Mouse (Mus musculus): ENCODE measurements around the gene Peli1. TPM values are rescaled to one million over a fixed set of nuclear protein-coding genes. Genes with fewer than 3 reads are reported as not detected.
"Not testable (repeated sequence)": the region's sequence is repeated elsewhere in the genome, so short reads cannot be mapped to it uniquely, and the experiment has no call there.

The Peli1 gene
- polyA plus RNA-seq, 1 experiment from 2014 or later, result 112 TPM

- Histone ChIP-seq H3K9me3 (ENCODE audit: control insufficient read depth, low read length) (no peaks in the 10 kb centered on the region), H3K9ac (ENCODE audit: low read depth, low read length) (no peak overlapping the region), H3K27ac (ENCODE audit: low read depth, low read length) (no peak overlapping the region; the same call in 1 of the 2 replicates), H3K4me3 (ENCODE audit: low read depth, low read length) (no peak overlapping the region), H3K4me2 (replicated peaks; ENCODE audit: low read depth, low read length) (no peak overlapping the region), H3K27me3 (ENCODE audit: control insufficient read depth, insufficient read depth, low read length) (no peaks in the 10 kb centered on the region), H3K4me1 (replicated peaks; ENCODE audit: control insufficient read depth, insufficient read depth, low read length) (no peaks in the 10 kb centered on the region), H3K36me3 (ENCODE audit: control insufficient read depth, insufficient read depth, low read length) (no peaks in the 10 kb centered on the region)
- DNase-seq (ENCODE audit: low spot score) (no peak), ATAC-seq (ENCODE audit: low FRiP score) (peak; percentile 38; the same call in 1 of the 2 replicates)
- 29% methylated on average over 6 of the region's 6 CpGs for WGBS
Observed at GRCm38 (mm10) chr11:21168828-21169607, 77.9 kb downstream of the Peli1 start.

GRCm38 (mm10) chr11:21169608-21169860 lies 78.4 kb downstream of the Peli1 start:
- H3K9me3 ChIP-seq (ENCODE audit: control insufficient read depth, low read length); H3K27me3 ChIP-seq (ENCODE audit: control insufficient read depth, insufficient read depth, low read length); H3K36me3 ChIP-seq (ENCODE audit: control insufficient read depth, insufficient read depth, low read length); H3K4me2 ChIP-seq (replicated peaks; ENCODE audit: low read depth, low read length); H3K4me1 ChIP-seq (replicated peaks; ENCODE audit: control insufficient read depth, insufficient read depth, low read length); H3K9ac ChIP-seq (ENCODE audit: low read depth, low read length); ATAC-seq (ENCODE audit: low FRiP score); H3K27ac ChIP-seq (ENCODE audit: low read depth, low read length); DNase-seq (ENCODE audit: low spot score); H3K4me3 ChIP-seq (ENCODE audit: low read depth, low read length): not testable (repeated sequence)
- 81% methylated on average over 1 of the region's 1 CpGs for WGBS

- no peak overlapping the region for H3K4me3 ChIP-seq (ENCODE audit: low read depth, low read length)
- no peak overlapping the region for H3K9ac ChIP-seq (ENCODE audit: low read depth, low read length)
- WGBS, result 97% methylated on average over 3 of the region's 3 CpGs
- no peak for DNase-seq (ENCODE audit: low spot score)
- H3K27ac ChIP-seq (ENCODE audit: low read depth, low read length), result no peak overlapping the region
- ATAC-seq (ENCODE audit: low FRiP score), result no peak
- H3K4me2 ChIP-seq (replicated peaks; ENCODE audit: low read depth, low read length), result no peak overlapping the region
- H3K4me1 ChIP-seq (replicated peaks; ENCODE audit: control insufficient read depth, insufficient read depth, low read length), result no peaks in the 10 kb centered on the region
- no peaks in the 10 kb centered on the region for H3K9me3 ChIP-seq (ENCODE audit: control insufficient read depth, low read length)
- no peaks in the 10 kb centered on the region for H3K36me3 ChIP-seq (ENCODE audit: control insufficient read depth, insufficient read depth, low read length)
- no peaks in the 10 kb centered on the region for H3K27me3 ChIP-seq (ENCODE audit: control insufficient read depth, insufficient read depth, low read length)
Observed at GRCm38 (mm10) chr11:21172281-21172680, 81.2 kb downstream of the Peli1 start.

GRCm38 (mm10) chr11:21173926-21174325 lies 82.8 kb downstream of the Peli1 start:
- Histone ChIP-seq H3K9ac (ENCODE audit: low read depth, low read length) (no peak overlapping the region), H3K36me3 (ENCODE audit: control insufficient read depth, insufficient read depth, low read length) (no peaks in the 10 kb centered on the region), H3K4me2 (replicated peaks; ENCODE audit: low read depth, low read length) (no peak overlapping the region), H3K27me3 (ENCODE audit: control insufficient read depth, insufficient read depth, low read length) (no peaks in the 10 kb centered on the region), H3K9me3 (ENCODE audit: control insufficient read depth, low read length) (no peaks in the 10 kb centered on the region), H3K4me3 (ENCODE audit: low read depth, low read length) (no peak overlapping the region), H3K27ac (ENCODE audit: low read depth, low read length) (no peak overlapping the region), H3K4me1 (replicated peaks; ENCODE audit: control insufficient read depth, insufficient read depth, low read length) (no peaks in the 10 kb centered on the region)
- DNase-seq (ENCODE audit: low spot score) (no peak), ATAC-seq (ENCODE audit: low FRiP score) (no peak)
- 94% methylated on average over 6 of the region's 6 CpGs for WGBS

DNA sequence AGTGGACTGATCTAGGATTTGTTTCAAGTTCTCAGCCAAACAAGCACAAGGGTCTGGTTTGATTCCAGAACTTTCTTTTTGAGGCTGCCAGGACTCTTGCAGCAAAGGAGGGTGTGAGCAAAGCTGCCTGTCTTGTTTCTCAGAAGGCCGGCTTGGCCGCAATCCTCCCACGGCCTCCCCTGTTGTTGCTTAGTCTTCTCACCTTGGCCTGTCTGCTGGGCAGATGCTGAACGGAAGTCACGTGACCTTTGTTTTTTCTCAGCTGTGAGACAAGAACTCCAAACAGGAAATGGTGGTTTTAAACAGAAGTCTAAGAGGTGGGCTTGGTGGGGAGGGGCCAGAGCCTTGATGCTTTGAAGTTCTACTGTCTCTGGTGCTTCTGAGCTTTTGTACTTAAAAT lies 83.3 kb downstream of the Peli1 start:
- H3K4me1 ChIP-seq (replicated peaks; ENCODE audit: control insufficient read depth, insufficient read depth, low read length), result no peaks in the 10 kb centered on the region

DNA sequence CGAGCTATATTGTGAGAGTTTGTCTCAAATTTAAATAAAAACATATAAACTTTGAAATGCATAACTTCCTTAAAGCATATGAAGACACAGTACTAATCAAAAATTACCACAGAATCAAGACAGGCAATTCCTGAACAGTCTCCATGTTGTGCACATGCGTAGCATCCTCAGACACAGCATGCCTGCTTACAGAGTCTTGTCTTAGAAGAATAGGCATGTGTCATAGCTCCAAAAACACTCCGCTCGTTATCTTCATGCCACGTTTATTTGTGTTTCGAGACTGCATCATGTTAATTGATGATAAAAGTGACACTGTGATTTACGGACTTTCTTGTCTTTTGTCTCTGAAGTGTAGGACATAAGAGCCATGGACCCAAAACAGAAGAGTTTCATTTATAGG lies 84.0 kb downstream of the Peli1 start:
- Histone ChIP-seq H3K9me3 (ENCODE audit: control insufficient read depth, low read length) (no peaks in the 10 kb centered on the region), H3K9ac (ENCODE audit: low read depth, low read length) (no peak overlapping the region), H3K36me3 (ENCODE audit: control insufficient read depth, insufficient read depth, low read length) (no peaks in the 10 kb centered on the region), H3K27me3 (ENCODE audit: control insufficient read depth, insufficient read depth, low read length) (no peaks in the 10 kb centered on the region), H3K4me3 (ENCODE audit: low read depth, low read length) (no peak overlapping the region), H3K27ac (ENCODE audit: low read depth, low read length) (no peak overlapping the region), H3K4me1 (replicated peaks; ENCODE audit: control insufficient read depth, insufficient read depth, low read length) (no peaks in the 10 kb centered on the region), H3K4me2 (replicated peaks; ENCODE audit: low read depth, low read length) (no peak overlapping the region)
- whole genome bisulfite sequencing, result 84% methylated on average over 7 of the region's 7 CpGs
- DNase-seq (ENCODE audit: low spot score), result no peak
- ATAC-seq (ENCODE audit: low FRiP score), result no peak

More for the DNA sequence above, 83.3 kb downstream of the Peli1 start:
- no peak overlapping the region for H3K27ac ChIP-seq (ENCODE audit: low read depth, low read length)
- DNase-seq (ENCODE audit: low spot score) (no peak), ATAC-seq (ENCODE audit: low FRiP score) (no peak)
- H3K36me3 ChIP-seq (ENCODE audit: control insufficient read depth, insufficient read depth, low read length), result no peaks in the 10 kb centered on the region
- WGBS, result 65% methylated on average over 5 of the region's 5 CpGs
- H3K9me3 ChIP-seq (ENCODE audit: control insufficient read depth, low read length), result no peaks in the 10 kb centered on the region
- H3K4me3 ChIP-seq (ENCODE audit: low read depth, low read length), result no peak overlapping the region
- no peak overlapping the region for H3K9ac ChIP-seq (ENCODE audit: low read depth, low read length)
- no peak overlapping the region for H3K4me2 ChIP-seq (replicated peaks; ENCODE audit: low read depth, low read length)
- no peaks in the 10 kb centered on the region for H3K27me3 ChIP-seq (ENCODE audit: control insufficient read depth, insufficient read depth, low read length)

GRCm38 (mm10) chr11:21176491-21176890 lies 85.4 kb downstream of the Peli1 start:
- no peak overlapping the region for H3K4me2 ChIP-seq (replicated peaks; ENCODE audit: low read depth, low read length)
- no peak overlapping the region for H3K4me3 ChIP-seq (ENCODE audit: low read depth, low read length)
- H3K9ac ChIP-seq (ENCODE audit: low read depth, low read length), result no peak overlapping the region
- DNase-seq (ENCODE audit: low spot score) (no peak), ATAC-seq (ENCODE audit: low FRiP score) (no peak)
- H3K9me3 ChIP-seq (ENCODE audit: control insufficient read depth, low read length), result no peaks in the 10 kb centered on the region
- H3K36me3 ChIP-seq (ENCODE audit: control insufficient read depth, insufficient read depth, low read length), result no peaks in the 10 kb centered on the region
- no peak overlapping the region for H3K27ac ChIP-seq (ENCODE audit: low read depth, low read length)
- H3K27me3 ChIP-seq (ENCODE audit: control insufficient read depth, insufficient read depth, low read length), result no peaks in the 10 kb centered on the region
- H3K4me1 ChIP-seq (replicated peaks; ENCODE audit: control insufficient read depth, insufficient read depth, low read length), result no peaks in the 10 kb centered on the region

GRCm38 (mm10) chr11:21178343-21178742 lies 87.3 kb downstream of the Peli1 start:
- no peaks in the 10 kb centered on the region for H3K27me3 ChIP-seq (ENCODE audit: control insufficient read depth, insufficient read depth, low read length)
- H3K4me3 ChIP-seq (ENCODE audit: low read depth, low read length), result no peak overlapping the region
- no peaks in the 10 kb centered on the region for H3K4me1 ChIP-seq (replicated peaks; ENCODE audit: control insufficient read depth, insufficient read depth, low read length)
- H3K4me2 ChIP-seq (replicated peaks; ENCODE audit: low read depth, low read length), result no peak overlapping the region
- H3K27ac ChIP-seq (ENCODE audit: low read depth, low read length), result no peak overlapping the region
- H3K9me3 ChIP-seq (ENCODE audit: control insufficient read depth, low read length), result no peaks in the 10 kb centered on the region
- no peak overlapping the region for H3K9ac ChIP-seq (ENCODE audit: low read depth, low read length)
- ATAC-seq (ENCODE audit: low FRiP score), result no peak
- no peaks in the 10 kb centered on the region for H3K36me3 ChIP-seq (ENCODE audit: control insufficient read depth, insufficient read depth, low read length)
- DNase-seq (ENCODE audit: low spot score), result no peak
- WGBS, result 68% methylated on average over 4 of the region's 4 CpGs

GRCm38 (mm10) chr11:21178998-21179645 lies 88.0 kb downstream of the Peli1 start:
- no peaks in the 10 kb centered on the region for H3K9me3 ChIP-seq (ENCODE audit: control insufficient read depth, low read length)
- no peaks in the 10 kb centered on the region for H3K36me3 ChIP-seq (ENCODE audit: control insufficient read depth, insufficient read depth, low read length)
- H3K27ac ChIP-seq (ENCODE audit: low read depth, low read length), result no peak overlapping the region
- DNase-seq (ENCODE audit: low spot score) (no peak), ATAC-seq (ENCODE audit: low FRiP score) (no peak)
- 86% methylated on average over 8 of the region's 8 CpGs for WGBS
- H3K9ac ChIP-seq (ENCODE audit: low read depth, low read length), result no peak overlapping the region
- no peaks in the 10 kb centered on the region for H3K27me3 ChIP-seq (ENCODE audit: control insufficient read depth, insufficient read depth, low read length)
- no peaks in the 10 kb centered on the region for H3K4me1 ChIP-seq (replicated peaks; ENCODE audit: control insufficient read depth, insufficient read depth, low read length)
- H3K4me2 ChIP-seq (replicated peaks; ENCODE audit: low read depth, low read length), result no peak overlapping the region
- no peak overlapping the region for H3K4me3 ChIP-seq (ENCODE audit: low read depth, low read length)
